Mouse (Mus musculus) inflammation-experienced regulatory T-cells, adult 6 months (primary cell): Measurements from ENCODE around the gene Tmem248. TPM values are rescaled to one million over a fixed set of nuclear protein-coding genes. Genes with fewer than 3 reads are reported as not detected.
"Not testable (repeated sequence)": the region's sequence is repeated elsewhere in the genome, so short reads cannot be mapped to it uniquely, and the experiment has no call there.

ENCODE experiments used
- ATAC-seq: one replicate; pipeline ENCODE4 v1.8.0; 2017
- polyA plus RNA-seq, 3 experiments: library from polyadenylated mRNA; unstranded; fragments of 100-300 nt; shearing (Covaris generic); gene quantifications; one replicate each; pipeline ENCODE4 v1.2.1; 2017

The Tmem248 gene
- polyA plus RNA-seq, 3 experiments from 2014 or later: 11.2 to 13.4 (median 13.2) TPM

GRCm38 (mm10) chr5:130203948-130204347 is 12.9 kb upstream of the Tmem248 start:
- ATAC-seq: peak; percentile 49

- peak; percentile 82 for ATAC-seq
These were observed 12.3 kb upstream of the Tmem248 start for GRCm38 (mm10) chr5:130204560-130204959.

GRCm38 (mm10) chr5:130205441-130206023 is 11.3 kb upstream of the Tmem248 start:
- no peak for ATAC-seq

GRCm38 (mm10) chr5:130207299-130207698 is 9.6 kb upstream of the Tmem248 start:
- no peak for ATAC-seq

- no peak for ATAC-seq
These were observed 3.9 kb upstream of the Tmem248 start for GRCm38 (mm10) chr5:130212956-130213355.

- ATAC-seq: no peak
These were observed 525 bp downstream of the Tmem248 start for GRCm38 (mm10) chr5:130217406-130217805.

- ATAC-seq: no peak
These were observed 1.5 kb downstream of the Tmem248 start for GRCm38 (mm10) chr5:130218336-130218735.

- no peak for ATAC-seq
These were observed 4.4 kb downstream of the Tmem248 start for GRCm38 (mm10) chr5:130221316-130221715.

- peak; percentile 32 for ATAC-seq
These were observed 4.9 kb downstream of the Tmem248 start for GRCm38 (mm10) chr5:130221760-130222145.

- peak; percentile 88 for ATAC-seq
These were observed 5.5 kb downstream of the Tmem248 start for GRCm38 (mm10) chr5:130222146-130223004.

GRCm38 (mm10) chr5:130226790-130227189 is 9.9 kb downstream of the Tmem248 start:
- ATAC-seq: no peak

- ATAC-seq: no peak
These were observed 11.2 kb downstream of the Tmem248 start for GRCm38 (mm10) chr5:130228120-130228519.

- ATAC-seq: no peak
These were observed 19.4 kb downstream of the Tmem248 start for GRCm38 (mm10) chr5:130236302-130236701.

- no peak for ATAC-seq
These were observed 22.4 kb downstream of the Tmem248 start for GRCm38 (mm10) chr5:130239236-130239635.

GRCm38 (mm10) chr5:130239856-130240255 is 23.0 kb downstream of the Tmem248 start:
- no peak for ATAC-seq

GRCm38 (mm10) chr5:130241426-130241825 is 24.5 kb downstream of the Tmem248 start:
- ATAC-seq: no peak

- no peak for ATAC-seq
These were observed 30.9 kb downstream of the Tmem248 start for GRCm38 (mm10) chr5:130247823-130248222.

- no peak for ATAC-seq
These were observed 37.5 kb downstream of the Tmem248 start for GRCm38 (mm10) chr5:130254164-130255016.

GRCm38 (mm10) chr5:130255017-130255720 is 38.3 kb downstream of the Tmem248 start, which contains the start of the genes Sbds and Tyw1:
Sbds (minus strand) TSS chr5:130255530.
Tyw1 (plus strand) TSS chr5:130255619.
- peak; percentile 76 for ATAC-seq

GRCm38 (mm10) chr5:130255799-130256525 is 39.1 kb downstream of the Tmem248 start:
- not testable (repeated sequence) for ATAC-seq

- ATAC-seq: peak; percentile 90
These were observed 39.9 kb downstream of the Tmem248 start for GRCm38 (mm10) chr5:130256678-130257271.
